Mouse (Mus musculus) ES-Bruce4 (cell line): ENCODE results near the gene Elovl6.
A peak's percentile ranks its signal among the peaks of the same experiment; 100 is the strongest.

Source experiments
- CTCF ChIP-seq: IDR thresholded peaks from one replicate; pipeline ENCODE4 v1.8.1; 2011; ENCODE audit warnings: low read depth, low read length
- EP300 ChIP-seq: IDR thresholded peaks from 2 replicates; pipeline ENCODE4 v1.6.1; 2011; ENCODE audit warnings: low read depth, low read length; ENCODE audit not compliant: insufficient read depth
- POLR2A ChIP-seq: IDR thresholded peaks from one replicate; pipeline ENCODE4 v1.8.1; 2011; ENCODE audit warnings: low read length; ENCODE audit not compliant: insufficient read depth

GRCm38 (mm10) chr3:129575086-129575485, 42.9 kb downstream of the Elovl6 start:
- TF ChIP-seq POLR2A (no peak), CTCF (no peak), EP300 (peak; percentile 87)
